Mouse (Mus musculus): ENCODE results near the gene Cyp3a44. TPM values are rescaled to one million over a fixed set of nuclear protein-coding genes. Genes with fewer than 3 reads are reported as not detected.

Cyp3a44 gene
- not detected for polyA plus RNA-seq (2014; fragmentation: Illumina TruSeq; extraction: RNeasy Lipid Tissue Mini Kit (QIAGEN cat#74804); ENCODE audit: insufficient read depth, low read depth, low replicate concordance)

DNA sequence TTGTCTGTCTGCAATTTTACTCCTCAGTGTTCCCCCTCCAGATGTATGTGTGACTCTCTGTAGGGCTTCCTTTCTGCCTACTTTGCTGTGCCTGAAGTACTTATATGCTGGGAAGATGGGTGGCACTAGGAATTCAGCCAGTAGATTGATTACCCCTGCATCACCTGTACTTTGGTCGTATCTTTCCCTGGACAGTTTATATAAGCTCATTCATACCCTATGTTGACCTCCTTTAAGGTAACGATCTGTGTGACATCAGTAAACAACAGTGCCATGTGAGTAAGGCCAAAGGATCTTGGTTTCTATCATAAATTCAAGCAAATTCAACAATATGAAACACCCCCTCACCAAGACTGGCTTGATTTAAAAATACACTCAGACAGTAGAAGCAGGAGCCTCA lies at the start of gene Cyp3a44:
Gene Cyp3a44, minus strand, starts transcription at position 79 of the 400 bp plus-strand sequence.

Other genes with a start within 250 kb of the Cyp3a44 start
- not detected for gene Cyp3a41b, start 221.1 kb downstream of the Cyp3a44 start, polyA plus RNA-seq (2014; fragmentation: Illumina TruSeq; extraction: RNeasy Lipid Tissue Mini Kit (QIAGEN cat#74804); ENCODE audit: insufficient read depth, low read depth, low replicate concordance)
- gene Cyp3a41a, start 85.7 kb downstream of the Cyp3a44 start, polyA plus RNA-seq (2014; fragmentation: Illumina TruSeq; extraction: RNeasy Lipid Tissue Mini Kit (QIAGEN cat#74804); ENCODE audit: insufficient read depth, low read depth, low replicate concordance), result not detected
- gene Cyp3a11, start 74.1 kb upstream of the Cyp3a44 start, polyA plus RNA-seq (2014; fragmentation: Illumina TruSeq; extraction: RNeasy Lipid Tissue Mini Kit (QIAGEN cat#74804); ENCODE audit: insufficient read depth, low read depth, low replicate concordance), result not detected
- gene Cyp3a25, start 203.7 kb upstream of the Cyp3a44 start, polyA plus RNA-seq (2014; fragmentation: Illumina TruSeq; extraction: RNeasy Lipid Tissue Mini Kit (QIAGEN cat#74804); ENCODE audit: insufficient read depth, low read depth, low replicate concordance), result not detected